7 mouse cellular contexts compared by ENCODE assay signal in genomic region chr12:86893326-86894183, GRCm38 (mm10). TPM values are rescaled to one million over a fixed set of nuclear protein-coding genes. Genes with fewer than 3 reads are reported as not detected.
DNase-seq lines count a peak whose midpoint lies in the region; ATAC-seq lines count a peak whose summit lies in the region.

No protein-coding gene starts in this region.

- peaks cover 97% of the 10 kb centered on the region for H3K4me1 ChIP-seq in embryonic facial prominence, embryonic 10.5 days
- peaks cover 92% of the 10 kb centered on the region for H3K4me1 ChIP-seq in heart, embryonic 15.5 days (replicated peaks)
- H3K4me1 ChIP-seq in limb, embryonic 12.5 days (replicated peaks) = peaks cover 93% of the 10 kb centered on the region
- H3K4me1 ChIP-seq in midbrain, embryonic 16.5 days (ENCODE audit: control insufficient read depth, insufficient read depth, low read length) = peaks cover 91% of the 10 kb centered on the region

- H3K9me3 ChIP-seq in embryonic facial prominence, embryonic 10.5 days = no peaks in the 10 kb centered on the region
- H3K9me3 ChIP-seq in heart, embryonic 15.5 days (replicated peaks) = no peaks in the 10 kb centered on the region
- no peaks in the 10 kb centered on the region for H3K9me3 ChIP-seq in limb, embryonic 12.5 days
- no peaks in the 10 kb centered on the region for H3K9me3 ChIP-seq in midbrain, embryonic 16.5 days (replicated peaks; ENCODE audit: control insufficient read depth, low read length, poor library complexity, severe bottlenecking)

- H3K9ac ChIP-seq in heart, embryonic 15.5 days = peak overlapping the region; percentile 56
- peak overlapping the region; percentile 35 for H3K9ac ChIP-seq in limb, embryonic 12.5 days (replicated peaks)
- H3K9ac ChIP-seq in midbrain, embryonic 16.5 days (ENCODE audit: low read depth, low read length) = peak overlapping the region; percentile 76

- H3K27me3 ChIP-seq in embryonic facial prominence, embryonic 10.5 days (replicated peaks; ENCODE audit: low read depth, poor library complexity, severe bottlenecking) = peaks cover 21% of the 10 kb centered on the region
- no peaks in the 10 kb centered on the region for H3K27me3 ChIP-seq in heart, embryonic 15.5 days
- no peaks in the 10 kb centered on the region for H3K27me3 ChIP-seq in limb, embryonic 12.5 days
- no peaks in the 10 kb centered on the region for H3K27me3 ChIP-seq in midbrain, embryonic 16.5 days (ENCODE audit: control insufficient read depth, insufficient read depth, low read depth, low read length)

- H3K27ac ChIP-seq in embryonic facial prominence, embryonic 10.5 days (replicated peaks) = peak overlapping the region; percentile 93
- peak overlapping the region; percentile 100 for H3K27ac ChIP-seq in heart, embryonic 15.5 days
- peak overlapping the region; percentile 99 for H3K27ac ChIP-seq in limb, embryonic 12.5 days
- peak overlapping the region; percentile 97 for H3K27ac ChIP-seq in midbrain, embryonic 16.5 days (ENCODE audit: low read length)

- H3K4me3 ChIP-seq in embryonic facial prominence, embryonic 10.5 days = peak overlapping the region; percentile 59
- H3K4me3 ChIP-seq in heart, embryonic 15.5 days = peak overlapping the region; percentile 35
- peak overlapping the region; percentile 39 for H3K4me3 ChIP-seq in limb, embryonic 12.5 days (replicated peaks)
- peak overlapping the region; percentile 32 for H3K4me3 ChIP-seq in midbrain, embryonic 16.5 days (ENCODE audit: low read depth, low read length)

- peak overlapping the region; percentile 86 for H3K4me2 ChIP-seq in heart, embryonic 15.5 days
- H3K4me2 ChIP-seq in limb, embryonic 12.5 days = peak overlapping the region; percentile 65
- peak overlapping the region; percentile 70 for H3K4me2 ChIP-seq in midbrain, embryonic 16.5 days (ENCODE audit: low read length)

- DNase-seq in 3134 (ENCODE audit: extremely low read depth, insufficient read length, low spot score) = peak; percentile 59
- DNase-seq in CD4-positive helper T cell, adult 2 months (ENCODE audit: low read depth, low spot score) = peak; percentile 36
- DNase-seq in embryonic facial prominence, embryonic 10.5 days (ENCODE audit: low spot score) = no peak
- DNase-seq in right cerebral cortex, postnatal 4 days = no peak

- no peaks in the 10 kb centered on the region for H3K36me3 ChIP-seq in embryonic facial prominence, embryonic 10.5 days (replicated peaks)
- no peaks in the 10 kb centered on the region for H3K36me3 ChIP-seq in heart, embryonic 15.5 days
- no peaks in the 10 kb centered on the region for H3K36me3 ChIP-seq in limb, embryonic 12.5 days
- no peaks in the 10 kb centered on the region for H3K36me3 ChIP-seq in midbrain, embryonic 16.5 days (ENCODE audit: control insufficient read depth, insufficient read depth, low read length)

- peak; percentile 24; the same call in 1 of the 2 replicates for ATAC-seq in heart, embryonic 15.5 days (replicated peaks; ENCODE audit: insufficient number of reproducible peaks, insufficient read depth, low FRiP score, low read depth)
- no peak for ATAC-seq in limb, embryonic 12.5 days (ENCODE audit: insufficient number of reproducible peaks, insufficient read depth, low FRiP score, low TSS enrichment, low read depth)
- ATAC-seq in midbrain, embryonic 16.5 days = peak; percentile 12

- under 1% methylated on average over 20 of the region's 20 CpGs for WGBS in embryonic facial prominence, embryonic 10.5 days
- WGBS in heart, embryonic 15.5 days = 4% methylated on average over 20 of the region's 20 CpGs
- under 1% methylated on average over 20 of the region's 20 CpGs for WGBS in limb, embryonic 12.5 days
- 1% methylated on average over 20 of the region's 20 CpGs for WGBS in midbrain, embryonic 16.5 days

RNA-seq across cellular contexts. Expression of gene Irf2bpl, which starts 9.0 kb away (rescaled TPM):
- polyA plus RNA-seq in embryonic facial prominence, embryonic 10.5 days (2016; fragmentation: Nextera tagmentation; extraction: Ambion mirVana) = 13.5 and 17.3 TPM in 2 replicates
- polyA plus RNA-seq in heart, embryonic 15.5 days (2015; fragmentation: Nextera tagmentation; extraction: Ambion mirVana) = 40.1 and 41.7 TPM in 2 replicates
- 55.7 and 57.2 TPM in 2 replicates for polyA plus RNA-seq in limb, embryonic 12.5 days (2016; fragmentation: Nextera tagmentation; extraction: Ambion mirVana)
- 69.3 and 76.9 TPM in 2 replicates for polyA plus RNA-seq in midbrain, embryonic 16.5 days (2015; fragmentation: Nextera tagmentation; extraction: Ambion mirVana)

RNA-seq across cellular contexts. Expression of gene Cipc, which starts 53.3 kb away (rescaled TPM):
- polyA plus RNA-seq in embryonic facial prominence, embryonic 10.5 days (2016; fragmentation: Nextera tagmentation; extraction: Ambion mirVana) = 35.1 and 37.1 TPM in 2 replicates
- polyA plus RNA-seq in heart, embryonic 15.5 days (2015; fragmentation: Nextera tagmentation; extraction: Ambion mirVana) = 18.7 and 23.4 TPM in 2 replicates
- polyA plus RNA-seq in limb, embryonic 12.5 days (2016; fragmentation: Nextera tagmentation; extraction: Ambion mirVana) = 30.8 and 33.1 TPM in 2 replicates
- 56.6 and 57.8 TPM in 2 replicates for polyA plus RNA-seq in midbrain, embryonic 16.5 days (2015; fragmentation: Nextera tagmentation; extraction: Ambion mirVana)

Comparison
In these comparisons a context has a peak if more than half of its experiments do, and no peak if none do; other contexts are left out.
1. DNase-seq: peak in 3134 (single experiment) and CD4-positive helper T cell, adult 2 months (single experiment); none in embryonic facial prominence, embryonic 10.5 days (single experiment) and right cerebral cortex, postnatal 4 days (single experiment).
2. Peak in every context shown above with its lines, with median percentiles within 50 percentile points of each other: H3K27ac ChIP-seq, H3K4me3 ChIP-seq, H3K4me2 ChIP-seq and H3K9ac ChIP-seq.